In genomic region chr2:26634629-26635488, GRCm38 (mm10) we compare ENCODE assay signal across 14 mouse cellular contexts. TPM values are rescaled to one million over a fixed set of nuclear protein-coding genes. Genes with fewer than 3 reads are reported as not detected.
A peak's percentile ranks its signal among the peaks of the same experiment; 100 is the strongest.
DNase-seq lines count a peak whose midpoint lies in the region; ATAC-seq and TF ChIP-seq lines count a peak whose summit lies in the region.
"Had no signal": no experiment of that assay in that cellular context is flagged by ENCODE, and none has a peak within 500 bp of the region (broad histone marks: within the 10 kb centered on the region; RNA-seq: fewer than 3 reads in every experiment).

No protein-coding gene starts in this region.

- ATAC-seq in lung, embryonic 14.5 days (ENCODE audit: insufficient read depth) = peak; percentile 23; the same call in 1 of the 2 replicates
- ATAC-seq in midbrain, postnatal 0 days (ENCODE audit: low FRiP score) = no peak

- no peak for TF ChIP-seq CTCF in lung, embryonic 14.5 days (IDR thresholded peaks at IDR 0.05; ENCODE audit: low read depth)
- TF ChIP-seq CTCF in midbrain, postnatal 0 days (IDR thresholded peaks at IDR 0.05) = no peak

- no peak overlapping the region for H3K4me3 ChIP-seq in lung, embryonic 14.5 days (ENCODE audit: low read depth, low read length)
- H3K4me3 ChIP-seq in limb, embryonic 10.5 days = peak overlapping the region; percentile 6; the same call in 1 of the 2 replicates
- H3K4me3 ChIP-seq in midbrain, postnatal 0 days (ENCODE audit: low read depth, low read length) = no peak overlapping the region
- H3K4me3 ChIP-seq: hindbrain, embryonic 15.5 days; neural tube, embryonic 12.5 days had no signal

- peaks cover 10% of the 10 kb centered on the region for H3K4me1 ChIP-seq in lung, embryonic 14.5 days (ENCODE audit: insufficient read depth)
- peaks cover 58% of the 10 kb centered on the region for H3K4me1 ChIP-seq in limb, embryonic 10.5 days
- H3K4me1 ChIP-seq in midbrain, postnatal 0 days (ENCODE audit: insufficient read depth, low read length) = peaks cover 17% of the 10 kb centered on the region

- DNase-seq in cerebellum, adult 9-11 months = peak; percentile 24
- no peak for DNase-seq in cerebellum, adult 9-10 months
- DNase-seq in lung, embryonic 14.5 days = peak; percentile 44
- DNase-seq in lung, adult 18-20 months = no peak
- DNase-seq in limb, embryonic 10.5 days (ENCODE audit: low spot score) = no peak
- no peak for DNase-seq in midbrain, postnatal 0 days (ENCODE audit: low spot score)
- no peak for DNase-seq in right cerebral cortex, adult 18-20 months
- no peak for DNase-seq in retina, embryonic 14.5 days (ENCODE audit: low spot score)
- DNase-seq: adrenal gland, adult 8-10 months; B cell, adult 2 months; cerebellum, adult 8-10 months had no signal

- H3K9ac ChIP-seq in lung, embryonic 14.5 days = no peak overlapping the region
- H3K9ac ChIP-seq in midbrain, postnatal 0 days (replicated peaks; ENCODE audit: low read length, poor library complexity, severe bottlenecking) = 0 out of 2 replicates have a peak overlapping the region, but pooled peaks have one; percentile 29
- H3K9ac ChIP-seq: hindbrain, embryonic 15.5 days; neural tube, embryonic 12.5 days had no signal

- peaks cover 50% of the 10 kb centered on the region for H3K36me3 ChIP-seq in lung, embryonic 14.5 days (ENCODE audit: insufficient read depth)
- peaks cover 76% of the 10 kb centered on the region for H3K36me3 ChIP-seq in limb, embryonic 10.5 days
- H3K36me3 ChIP-seq in midbrain, postnatal 0 days (ENCODE audit: insufficient read depth, low read length) = peaks cover 42% of the 10 kb centered on the region

- H3K9me3 ChIP-seq in lung, embryonic 14.5 days (ENCODE audit: low read depth, low read length) = no peaks in the 10 kb centered on the region
- H3K9me3 ChIP-seq in limb, embryonic 10.5 days (replicated peaks) = no peaks in the 10 kb centered on the region
- no peaks in the 10 kb centered on the region for H3K9me3 ChIP-seq in midbrain, postnatal 0 days (ENCODE audit: low read length)
- H3K9me3 ChIP-seq: hindbrain, embryonic 15.5 days; neural tube, embryonic 12.5 days had no signal

- no peaks in the 10 kb centered on the region for H3K27me3 ChIP-seq in lung, embryonic 14.5 days (ENCODE audit: insufficient read depth, low read length)
- H3K27me3 ChIP-seq in limb, embryonic 10.5 days (ENCODE audit: low read depth, poor library complexity, severe bottlenecking) = no peaks in the 10 kb centered on the region
- H3K27me3 ChIP-seq in midbrain, postnatal 0 days (ENCODE audit: insufficient read depth, low read length) = no peaks in the 10 kb centered on the region
- H3K27me3 ChIP-seq: hindbrain, embryonic 15.5 days; neural tube, embryonic 12.5 days had no signal

- 53% methylated on average over 12 of the region's 12 CpGs for WGBS in lung, embryonic 14.5 days
- 66% methylated on average over 12 of the region's 12 CpGs for WGBS in limb, embryonic 10.5 days
- 69% methylated on average over 12 of the region's 12 CpGs for WGBS in midbrain, postnatal 0 days

- peak overlapping the region; percentile 18; the same call in 1 of the 2 replicates for H3K27ac ChIP-seq in lung, embryonic 14.5 days (ENCODE audit: low read depth)
- no peak overlapping the region; the same call in 1 of the 2 replicates for H3K27ac ChIP-seq in limb, embryonic 10.5 days
- H3K27ac ChIP-seq in midbrain, postnatal 0 days (ENCODE audit: low read depth, low read length) = no peak overlapping the region
- H3K27ac ChIP-seq: hindbrain, embryonic 15.5 days; neural tube, embryonic 12.5 days had no signal

- H3K4me2 ChIP-seq in lung, embryonic 14.5 days = no peak overlapping the region
- no peak overlapping the region; the same call in 1 of the 2 replicates for H3K4me2 ChIP-seq in midbrain, postnatal 0 days (ENCODE audit: low read depth, low read length, poor library complexity, severe bottlenecking)
- H3K4me2 ChIP-seq: hindbrain, embryonic 15.5 days; neural tube, embryonic 12.5 days had no signal

RNA-seq across cellular contexts. Expression of gene Fam69b, which starts 6.6 kb away (rescaled TPM):
- 28.3 and 30.0 TPM in 2 replicates for polyA plus RNA-seq in lung, embryonic 14.5 days (2014; fragmentation: Nextera tagmentation; extraction: Ambion mirVana)
- 31.3 and 43.3 TPM in 2 replicates for polyA plus RNA-seq in limb, embryonic 10.5 days (2016; fragmentation: Nextera tagmentation; extraction: Ambion mirVana)
- 237 and 261 TPM in 2 replicates for total RNA-seq in midbrain, postnatal 0 days (2014; rRNA removed)
- 155 and 162 TPM in 2 replicates for polyA plus RNA-seq in midbrain, postnatal 0 days (2015; fragmentation: Nextera tagmentation; extraction: Ambion mirVana)

RNA-seq across cellular contexts. Expression of gene Agpat2, which starts 30.6 kb away (rescaled TPM):
- polyA plus RNA-seq in lung, embryonic 14.5 days (2014; fragmentation: Nextera tagmentation; extraction: Ambion mirVana) = 30.2 and 32.9 TPM in 2 replicates
- polyA plus RNA-seq in limb, embryonic 10.5 days (2016; fragmentation: Nextera tagmentation; extraction: Ambion mirVana) = 13.2 and 14.5 TPM in 2 replicates
- total RNA-seq in midbrain, postnatal 0 days (2014; rRNA removed) = 6.4 and 8.4 TPM in 2 replicates
- 5.0 and 6.3 TPM in 2 replicates for polyA plus RNA-seq in midbrain, postnatal 0 days (2015; fragmentation: Nextera tagmentation; extraction: Ambion mirVana)

RNA-seq across cellular contexts. Expression of gene Lcn4, which starts 36.2 kb away (rescaled TPM):
- polyA plus RNA-seq in lung, embryonic 14.5 days (2014; fragmentation: Nextera tagmentation; extraction: Ambion mirVana) = not detected in 2 replicates
- polyA plus RNA-seq in limb, embryonic 10.5 days (2016; fragmentation: Nextera tagmentation; extraction: Ambion mirVana) = not detected in 2 replicates
- not detected in 2 replicates for total RNA-seq in midbrain, postnatal 0 days (2014; rRNA removed)
- polyA plus RNA-seq in midbrain, postnatal 0 days (2015; fragmentation: Nextera tagmentation; extraction: Ambion mirVana) = not detected in 2 replicates
- total RNA-seq: adrenal gland, adult 8-10 months; left cerebral cortex, postnatal 25 days had no signal
- polyA plus RNA-seq: hindbrain, embryonic 15.5 days; neural tube, embryonic 12.5 days had no signal

RNA-seq across cellular contexts. Expression of gene Gm20532, which starts 48.4 kb away (rescaled TPM):
- polyA plus RNA-seq in lung, embryonic 14.5 days (2014; fragmentation: Nextera tagmentation; extraction: Ambion mirVana) = not detected in 2 replicates
- polyA plus RNA-seq in limb, embryonic 10.5 days (2016; fragmentation: Nextera tagmentation; extraction: Ambion mirVana) = not detected in 2 replicates
- not detected in 2 replicates for total RNA-seq in midbrain, postnatal 0 days (2014; rRNA removed)
- 0.25 TPM in 1 of 2 replicates, not detected in the other for polyA plus RNA-seq in midbrain, postnatal 0 days (2015; fragmentation: Nextera tagmentation; extraction: Ambion mirVana)
- total RNA-seq: adrenal gland, adult 8-10 months; left cerebral cortex, postnatal 25 days had no signal
- polyA plus RNA-seq: hindbrain, embryonic 15.5 days; neural tube, embryonic 12.5 days had no signal

RNA-seq across cellular contexts. Expression of gene Egfl7, which starts 55.0 kb away (rescaled TPM):
- polyA plus RNA-seq in lung, embryonic 14.5 days (2014; fragmentation: Nextera tagmentation; extraction: Ambion mirVana) = 269 and 311 TPM in 2 replicates
- polyA plus RNA-seq in limb, embryonic 10.5 days (2016; fragmentation: Nextera tagmentation; extraction: Ambion mirVana) = 96.5 and 97.2 TPM in 2 replicates
- 69.9 and 83.0 TPM in 2 replicates for total RNA-seq in midbrain, postnatal 0 days (2014; rRNA removed)
- polyA plus RNA-seq in midbrain, postnatal 0 days (2015; fragmentation: Nextera tagmentation; extraction: Ambion mirVana) = 63.2 and 70.9 TPM in 2 replicates

Comparison
In these comparisons a context has a peak if more than half of its experiments do, and no peak if none do; other contexts are left out.
1. DNase-seq: peak in cerebellum, adult 9-11 months (single experiment) and lung, embryonic 14.5 days (single experiment); none in cerebellum, adult 9-10 months (single experiment), lung, adult 18-20 months (0 of 2), limb, embryonic 10.5 days (single experiment), midbrain, postnatal 0 days (single experiment), right cerebral cortex, adult 18-20 months (single experiment) and retina, embryonic 14.5 days (single experiment).